Mouse (Mus musculus) kidney, adult 11 months (tissue): ENCODE results near the gene St5.

Experiments
- DNase-seq: peaks from one replicate; pipeline ENCODE4 v3.0.0; 2022

Gene St5

DNA sequence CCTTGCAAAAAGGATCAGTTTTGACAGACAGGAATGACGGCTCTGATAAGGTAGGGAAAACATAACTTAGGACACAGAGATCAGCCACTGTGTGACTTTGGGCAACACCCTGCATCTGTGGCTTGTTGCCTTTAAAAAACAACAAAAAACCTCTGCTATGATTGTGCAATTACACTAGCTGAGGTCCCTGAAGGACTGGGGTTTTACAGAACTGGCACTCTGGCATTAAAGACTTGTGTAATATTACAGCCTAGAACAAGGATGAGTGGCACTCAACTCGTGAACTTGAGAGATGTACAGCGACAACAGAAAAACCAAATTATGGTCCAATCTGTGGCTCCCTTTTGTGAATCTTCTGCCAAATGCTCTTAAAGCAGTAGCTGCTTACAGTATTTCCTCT lies 178.6 kb downstream of the St5 start:
- no peak for DNase-seq

DNA sequence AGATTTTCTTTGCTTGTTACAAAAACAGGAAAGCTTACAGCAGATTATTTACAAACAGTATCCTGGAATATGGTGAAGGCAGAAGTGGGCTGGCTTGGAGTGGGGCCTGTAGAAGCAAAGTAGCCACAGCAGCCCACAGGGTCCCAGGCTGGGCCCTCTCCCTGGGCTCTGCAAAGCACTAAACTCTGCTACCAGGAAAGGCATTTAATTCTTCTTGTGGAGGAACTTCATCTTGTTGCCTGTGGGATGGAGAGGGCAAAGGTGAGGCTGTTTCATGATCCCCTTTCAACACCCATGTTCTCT lies 179.0 kb downstream of the St5 start:
- no peak for DNase-seq

DNA sequence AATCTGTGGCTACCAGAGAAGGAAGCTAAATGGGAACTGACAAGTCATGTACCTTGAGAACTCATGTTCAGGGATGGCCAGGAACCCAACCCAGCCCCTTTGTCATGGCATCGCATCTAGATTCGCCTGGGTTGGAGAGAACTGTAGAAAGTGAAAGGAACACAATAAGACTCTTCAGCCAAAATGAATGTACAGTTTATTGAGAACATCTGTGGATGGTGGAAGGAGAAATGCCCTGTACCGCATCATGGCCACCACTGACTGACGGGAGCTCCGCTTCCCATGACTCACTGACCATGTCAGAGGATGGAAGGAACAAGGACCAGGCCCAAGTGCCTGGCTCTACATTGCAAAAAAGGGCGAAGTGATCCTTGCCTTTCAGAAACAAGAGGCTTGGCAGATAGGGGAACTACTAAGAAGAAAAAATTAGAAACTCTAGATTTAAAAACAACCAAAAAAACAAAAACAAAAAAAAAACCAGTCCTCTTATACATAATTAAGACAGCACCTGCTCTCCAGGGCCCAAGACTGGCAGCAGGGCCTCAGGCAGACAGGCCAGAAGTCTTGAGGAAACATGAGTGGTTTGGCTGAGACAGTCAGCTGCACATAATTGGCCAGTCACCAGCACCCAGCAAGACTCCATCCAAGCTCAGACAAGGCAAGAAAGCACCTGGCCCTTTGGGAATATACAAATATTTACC lies 179.5 kb downstream of the St5 start:
- DNase-seq, result no peak

DNA sequence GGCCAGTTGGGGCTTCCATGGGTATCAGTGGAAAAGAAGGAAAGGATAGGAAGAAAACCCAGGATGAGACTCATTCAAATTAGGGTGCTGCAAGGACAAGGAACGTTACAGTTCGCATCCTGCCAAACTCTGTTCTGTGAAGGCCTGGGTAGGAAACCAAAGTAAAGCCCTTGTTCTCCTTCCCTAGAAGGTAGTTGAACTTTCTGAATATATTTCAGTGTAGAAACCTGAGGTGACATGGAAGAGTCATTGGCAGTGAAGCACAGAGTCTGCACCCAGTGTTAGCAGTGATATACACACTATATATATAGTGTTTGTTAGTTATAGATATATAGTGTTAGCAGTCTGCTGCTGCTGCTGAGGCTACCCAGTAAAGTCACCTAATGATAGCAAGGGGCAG lies 180.1 kb downstream of the St5 start:
- no peak for DNase-seq

DNA sequence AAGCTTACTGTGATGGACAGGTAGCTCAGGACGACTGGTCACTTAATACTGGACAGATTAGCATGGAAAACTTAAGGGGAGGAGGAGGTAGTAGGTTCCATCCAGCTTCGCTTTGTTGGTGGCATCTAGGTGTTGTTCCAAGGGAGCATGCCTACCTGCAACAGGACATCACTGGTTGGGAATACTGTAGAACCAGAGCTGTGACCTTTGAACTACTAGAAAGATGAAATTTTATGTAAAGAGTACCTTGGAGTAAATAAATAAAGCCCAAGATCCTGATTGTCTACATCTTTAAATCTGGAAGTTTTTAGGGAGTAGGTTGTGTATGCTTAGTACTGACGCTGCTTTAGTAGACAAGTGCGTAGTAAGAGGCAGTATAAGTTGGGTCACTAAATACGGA lies 181.3 kb downstream of the St5 start:
- DNase-seq, result no peak

DNA sequence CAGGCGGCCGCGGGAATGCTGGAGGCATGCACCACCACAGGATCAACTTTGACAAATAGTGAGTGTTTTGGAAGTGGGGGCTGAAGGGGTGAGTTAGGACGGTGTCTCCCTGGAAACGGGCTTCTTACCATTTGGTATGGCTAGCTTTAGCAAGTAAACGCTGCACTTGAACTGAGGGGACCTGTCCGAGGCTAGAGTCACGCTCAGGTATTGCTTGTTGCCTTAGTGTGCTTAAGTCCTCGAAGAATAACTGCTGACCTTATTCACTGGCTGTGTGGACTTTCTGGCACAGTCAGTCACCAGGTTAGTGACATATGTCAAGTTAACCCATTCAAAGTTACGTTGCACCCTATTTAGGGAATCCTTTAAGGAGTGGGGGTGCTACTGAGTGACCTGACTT lies 183.5 kb downstream of the St5 start:
- DNase-seq, result no peak

DNA sequence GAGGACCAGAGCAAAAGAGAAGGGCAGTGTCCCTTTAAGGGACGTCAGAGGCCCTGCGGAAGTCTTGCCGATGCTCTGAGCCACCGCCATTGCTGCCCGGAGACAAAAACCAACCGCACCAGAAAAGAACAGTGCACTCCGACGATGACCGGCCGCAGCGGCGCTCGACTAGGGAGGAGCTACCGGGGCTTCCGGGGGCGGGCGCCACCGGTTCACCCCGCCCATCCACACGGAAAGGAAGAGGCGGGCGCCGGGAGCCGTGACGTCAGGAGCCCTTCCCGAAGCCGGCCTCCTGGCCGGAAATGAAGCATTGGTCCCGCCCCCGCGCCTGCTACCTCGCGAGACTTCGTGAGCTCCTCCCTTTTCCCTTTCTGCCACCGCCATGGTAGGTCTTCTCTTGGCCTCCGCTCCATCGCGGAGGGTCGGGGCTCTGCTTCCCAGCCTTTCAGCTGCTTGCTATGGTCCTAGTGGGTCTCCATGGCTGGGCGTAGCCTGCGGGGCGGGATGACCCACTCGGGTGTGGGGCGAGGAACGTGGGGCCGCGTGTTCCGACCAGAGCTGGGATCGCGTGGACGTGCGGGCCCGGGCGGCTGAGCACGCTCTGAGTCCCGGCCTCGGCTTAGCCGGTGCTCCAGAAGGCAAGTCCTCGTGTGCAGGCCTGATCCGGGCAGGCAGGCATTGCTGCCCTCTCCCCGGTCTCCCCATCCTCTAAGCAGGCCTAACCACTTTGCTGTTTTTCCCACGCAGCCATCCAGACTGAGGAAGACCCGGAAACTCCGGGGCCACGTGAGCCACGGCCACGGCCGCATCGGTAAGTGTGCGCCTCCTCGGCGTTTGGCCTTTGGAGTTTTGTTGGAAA lies 184.3 kb downstream of the St5 start, which contains the start of gene Rpl27a:
Gene Rpl27a (plus strand): TSS at position 310 of the 859 bp plus-strand sequence.
- peak; percentile 97 for DNase-seq

DNA sequence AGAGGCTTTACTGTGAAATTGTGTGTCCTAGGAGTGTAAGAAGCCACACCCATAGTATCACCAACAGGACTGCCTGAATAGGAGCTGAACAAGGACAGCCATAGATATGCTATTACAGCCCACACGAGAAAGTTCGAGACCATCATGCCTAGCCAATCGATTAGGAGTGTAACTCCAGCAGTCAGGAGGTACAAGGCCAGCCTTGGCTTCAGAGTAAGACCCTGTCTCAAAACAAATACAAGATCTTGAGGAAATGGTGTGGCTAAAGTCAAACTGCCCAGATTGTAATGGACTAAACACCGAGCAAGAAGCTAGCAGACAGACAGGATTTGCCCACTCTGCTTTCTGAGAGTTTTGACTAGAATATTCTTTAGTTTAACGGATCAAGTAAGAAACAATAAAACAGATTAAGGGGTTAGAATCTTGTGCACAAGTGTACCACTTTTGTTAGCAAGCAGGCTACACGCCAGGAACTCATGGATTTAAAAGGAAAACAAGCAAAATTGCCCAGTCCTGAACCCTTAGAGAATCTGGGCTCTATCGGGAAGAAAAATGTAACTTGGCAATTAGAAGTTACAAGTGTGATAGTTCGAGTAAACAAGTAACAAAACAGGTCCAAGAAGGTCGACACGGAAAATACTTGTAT lies 185.2 kb downstream of the St5 start:
- DNase-seq, result no peak

DNA sequence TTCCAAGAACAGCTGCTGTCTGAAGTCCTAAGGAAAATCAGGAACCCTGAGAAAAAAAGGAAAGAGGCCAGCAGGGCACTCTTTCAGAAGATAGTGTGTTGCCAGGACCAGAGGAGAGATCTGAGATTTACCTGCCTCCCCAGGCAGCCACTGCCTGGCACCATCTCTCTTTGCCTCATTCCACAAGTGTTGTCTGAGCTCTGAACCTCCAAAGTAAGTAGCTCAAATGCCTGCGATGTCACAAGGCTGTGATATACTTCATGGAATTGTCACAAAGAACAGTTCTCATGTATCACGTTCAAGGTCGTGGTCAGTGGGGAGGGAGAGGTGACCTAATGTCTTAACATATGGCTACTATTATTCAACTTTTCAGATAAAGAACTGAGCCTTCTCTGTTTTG lies 186.9 kb downstream of the St5 start:
- DNase-seq, result no peak

DNA sequence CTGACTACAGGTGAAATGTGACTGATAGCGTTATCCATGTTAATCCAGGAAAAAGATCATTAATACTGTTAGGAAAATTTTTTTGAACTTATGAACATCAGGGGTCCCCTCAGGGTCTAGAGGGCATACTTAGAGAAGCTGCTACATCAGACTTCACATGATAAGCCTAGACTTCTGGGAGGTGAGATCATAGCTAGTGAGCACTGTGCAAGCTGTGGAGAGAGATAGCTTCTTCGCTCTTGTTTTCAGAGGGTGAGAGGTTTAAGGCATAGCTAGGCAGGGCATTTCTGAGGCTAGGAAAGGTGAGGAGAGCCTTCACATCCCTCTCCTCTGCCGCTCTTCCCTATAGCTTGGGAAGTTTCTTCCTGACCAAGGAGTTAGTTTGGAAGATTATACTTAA lies 191.6 kb downstream of the St5 start:
- no peak for DNase-seq

DNA sequence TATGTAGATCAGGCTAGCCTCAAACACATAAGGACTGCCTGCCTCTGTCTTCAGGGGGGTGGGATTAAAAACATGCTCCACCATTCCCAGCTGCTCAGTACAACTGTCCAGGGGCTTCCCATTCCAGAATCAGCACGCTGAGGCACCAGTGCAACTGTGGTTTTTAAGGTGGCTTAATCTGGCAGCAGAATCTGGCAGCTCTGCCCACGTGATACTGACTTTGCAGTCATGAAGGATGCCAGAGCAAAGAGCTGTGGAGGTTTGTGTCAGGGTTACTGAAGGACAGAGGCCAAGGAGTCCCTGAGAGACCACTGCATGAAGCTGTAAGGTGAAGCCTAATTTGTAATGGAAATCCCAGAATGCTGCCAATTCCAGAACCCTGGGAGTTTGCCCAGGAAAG lies 192.6 kb downstream of the St5 start:
- peak; percentile 39 for DNase-seq

DNA sequence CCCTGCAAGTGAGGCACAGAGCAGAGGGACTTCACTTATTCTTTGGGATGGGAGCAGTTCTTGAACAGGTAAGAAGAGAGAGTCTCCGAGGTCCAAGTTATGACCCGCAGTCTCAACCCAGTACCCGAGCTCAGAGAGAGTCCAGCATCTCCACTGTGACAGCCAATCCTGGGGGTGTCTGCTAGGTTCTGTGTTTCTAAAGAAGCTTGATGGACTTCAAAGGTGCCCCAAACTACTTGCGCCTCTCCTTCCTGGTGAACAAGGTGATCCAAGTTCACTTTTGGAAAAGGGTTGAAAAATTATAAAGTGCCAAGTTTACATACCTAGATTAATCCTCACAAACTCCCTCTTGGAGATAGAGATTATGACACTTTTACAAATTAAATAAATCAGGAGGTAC lies 195.4 kb downstream of the St5 start, which contains the start of gene Trim66:
Gene Trim66 (minus strand): TSS at position 101 of the 400 bp plus-strand sequence.
- DNase-seq, result no peak

DNA sequence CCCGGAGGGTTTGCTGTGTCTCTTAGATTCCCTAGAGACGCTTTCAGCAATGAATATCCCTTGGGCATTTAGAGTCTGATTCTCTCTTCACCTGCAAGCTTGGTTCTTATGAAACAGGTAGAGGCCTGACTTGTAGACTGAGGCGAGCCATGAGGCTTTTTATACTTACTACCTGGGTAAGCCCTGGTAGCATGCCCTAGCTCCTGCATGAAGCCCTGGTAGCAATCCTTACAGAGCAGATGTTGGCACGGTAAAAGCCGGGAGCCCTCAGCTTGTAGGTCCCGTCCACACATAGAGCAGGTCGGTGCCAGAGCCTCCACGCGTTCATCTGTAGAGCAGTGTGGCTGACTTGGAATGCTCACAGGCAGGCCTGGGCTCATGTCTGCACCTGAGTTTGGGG lies 195.8 kb downstream of the St5 start:
- no peak for DNase-seq

DNA sequence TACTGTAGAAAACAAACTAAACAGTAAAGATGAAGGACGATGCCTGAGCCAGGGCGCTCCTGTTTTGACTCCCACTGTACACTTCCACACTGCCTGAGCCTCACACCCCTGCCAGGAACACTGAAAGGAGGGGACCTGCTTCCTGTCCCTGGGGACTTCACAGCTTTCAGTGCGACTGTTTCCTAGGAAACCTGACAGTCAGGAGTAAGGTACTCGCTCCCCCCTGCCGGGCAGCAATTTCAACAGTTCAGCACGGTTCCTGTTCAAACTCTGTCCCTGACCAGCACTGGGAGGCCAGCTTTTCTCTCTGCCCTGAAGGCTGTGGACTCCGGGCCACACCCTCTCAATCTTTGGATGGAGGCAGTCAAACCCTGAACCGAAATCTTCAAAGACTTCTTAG lies 196.3 kb downstream of the St5 start:
- DNase-seq, result no peak

DNA sequence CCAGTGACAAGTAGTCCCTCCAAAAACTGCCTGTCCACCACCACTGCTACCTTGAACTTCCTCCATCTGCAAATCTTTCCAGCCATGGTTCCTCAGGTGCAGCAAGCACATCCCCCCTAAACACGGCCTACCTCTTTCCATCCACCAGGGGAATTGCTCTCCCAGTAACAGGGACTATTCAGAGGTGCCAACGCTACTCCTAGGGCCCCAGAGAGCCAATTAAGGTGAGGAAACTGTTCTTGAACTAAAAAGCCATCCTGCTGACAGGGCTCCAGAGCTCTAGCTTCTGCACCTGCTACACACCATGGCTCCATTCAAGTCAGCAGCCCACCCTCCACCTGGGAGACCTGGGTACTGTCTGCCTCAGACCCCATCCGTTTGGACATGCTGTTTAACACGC lies 205.9 kb downstream of the St5 start:
- no peak for DNase-seq

DNA sequence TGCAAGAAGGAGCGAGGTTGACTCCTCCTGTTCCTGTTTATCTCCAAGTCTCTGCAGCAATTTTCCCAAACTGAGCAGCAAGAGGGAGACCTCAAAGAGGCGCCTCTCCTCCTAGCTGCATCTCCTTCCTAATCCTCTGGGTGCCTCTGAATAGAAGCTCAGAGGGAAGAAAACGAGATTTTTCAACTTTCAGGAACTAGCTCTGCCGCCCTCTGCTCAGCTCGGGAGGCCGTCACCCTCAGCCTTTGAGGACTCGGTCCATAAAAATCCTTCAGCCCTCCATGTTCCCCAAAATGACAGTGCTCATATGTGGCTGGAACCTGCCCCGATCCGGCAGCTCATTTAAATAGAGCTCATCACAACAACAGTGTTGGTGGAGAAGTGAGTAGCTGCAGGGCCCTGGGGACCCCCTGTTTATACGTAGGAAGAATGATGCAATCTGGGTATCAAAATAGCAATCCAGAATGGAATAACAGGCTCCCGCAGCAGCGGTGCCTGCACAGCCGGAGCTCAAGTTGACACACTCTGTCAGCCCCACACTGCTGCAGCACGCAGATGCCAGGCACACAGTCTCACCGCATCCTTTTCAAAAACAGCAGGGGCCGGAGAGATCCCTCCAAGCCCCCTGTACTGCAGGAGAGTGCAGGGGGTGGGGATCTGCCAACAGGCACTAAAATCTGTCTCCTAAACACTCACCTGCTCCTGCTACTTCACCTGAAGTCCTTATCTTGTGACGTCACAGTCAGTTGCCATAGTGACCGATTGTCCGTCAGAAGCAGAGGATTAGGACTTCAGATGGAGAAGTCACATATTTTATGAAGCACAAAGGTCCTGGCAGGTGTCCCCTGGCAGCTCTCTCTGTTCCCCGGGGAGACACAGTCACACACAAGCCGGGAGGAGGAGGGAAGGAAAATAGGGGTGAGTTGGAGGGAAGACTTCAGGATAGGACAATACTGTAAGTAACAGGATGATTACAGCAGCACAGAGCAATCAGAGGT lies 209.8 kb downstream of the St5 start:
- DNase-seq, result no peak

DNA sequence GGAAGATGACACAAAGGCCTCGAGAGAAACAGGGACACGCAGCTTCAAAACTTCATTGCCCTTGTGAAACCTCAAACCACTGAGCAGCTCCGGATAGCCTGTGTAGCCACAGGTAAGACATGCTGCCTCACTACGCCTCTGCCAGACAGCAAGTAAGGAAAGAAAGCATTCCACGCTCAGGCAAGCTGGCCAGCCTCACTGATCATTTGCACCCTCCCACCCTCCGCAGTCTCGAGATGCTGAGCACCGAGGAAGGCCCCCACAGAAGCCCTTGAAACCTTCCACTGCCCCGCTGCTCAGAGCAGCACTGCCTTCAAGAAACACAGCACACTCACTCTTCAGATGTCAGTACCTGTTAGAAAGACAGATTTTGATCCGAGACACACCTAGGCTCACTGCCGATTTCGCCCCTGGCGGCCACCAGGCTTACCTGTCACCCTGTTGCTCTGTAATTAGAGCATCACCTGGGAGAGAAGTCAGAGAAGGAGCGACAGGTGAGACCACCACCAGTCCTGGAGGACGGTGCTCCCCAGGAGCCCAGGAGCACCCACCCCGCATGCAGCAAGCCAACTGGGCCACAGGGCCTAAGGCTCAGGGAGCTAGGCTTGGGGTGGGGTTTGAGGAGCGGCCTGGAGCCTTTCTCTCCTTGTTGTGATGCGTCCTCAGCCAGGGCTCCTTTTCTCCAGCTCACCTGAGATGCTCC lies 210.6 kb downstream of the St5 start:
- no peak for DNase-seq

DNA sequence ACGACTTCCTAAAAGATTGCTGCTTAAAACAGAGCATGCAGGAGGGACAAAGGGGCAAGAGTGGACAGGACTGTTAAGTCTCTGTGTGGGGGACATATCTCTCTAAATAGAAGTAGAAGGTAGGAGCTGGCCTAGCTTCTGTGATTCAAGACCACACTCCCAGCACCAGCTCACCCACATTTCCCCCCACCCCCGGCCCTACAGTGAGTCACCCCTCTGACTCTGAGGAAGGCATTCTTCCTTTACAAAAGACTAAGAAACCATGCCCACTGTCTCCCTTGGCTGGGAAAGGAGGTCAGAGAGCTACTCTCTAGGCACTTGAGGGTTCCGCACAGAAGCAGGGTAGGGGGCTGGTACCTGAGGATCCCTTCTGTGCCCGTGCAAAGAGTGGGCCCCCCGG lies 219.2 kb downstream of the St5 start:
- no peak for DNase-seq

DNA sequence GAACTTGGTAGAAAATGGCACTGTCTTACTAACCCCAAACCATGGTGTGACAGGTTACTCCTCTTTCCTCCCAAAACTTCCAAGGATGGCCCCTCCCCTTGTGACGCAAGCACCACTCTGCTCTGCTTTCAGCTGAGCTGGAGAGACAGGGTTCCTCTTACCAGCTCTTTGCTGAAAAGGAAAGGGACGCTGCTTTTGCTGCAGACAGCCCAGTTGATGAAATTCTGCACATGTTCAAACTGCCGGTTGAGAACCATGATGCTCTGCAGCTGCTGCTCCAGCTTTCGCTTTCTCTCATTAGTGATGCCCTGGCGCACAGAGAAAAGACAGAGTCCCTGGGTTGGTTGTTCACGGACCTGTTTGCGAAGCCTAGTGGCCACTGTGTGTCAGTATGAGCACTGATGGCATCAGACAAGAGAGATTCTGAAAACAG lies 222.6 kb downstream of the St5 start:
- no peak for DNase-seq

DNA sequence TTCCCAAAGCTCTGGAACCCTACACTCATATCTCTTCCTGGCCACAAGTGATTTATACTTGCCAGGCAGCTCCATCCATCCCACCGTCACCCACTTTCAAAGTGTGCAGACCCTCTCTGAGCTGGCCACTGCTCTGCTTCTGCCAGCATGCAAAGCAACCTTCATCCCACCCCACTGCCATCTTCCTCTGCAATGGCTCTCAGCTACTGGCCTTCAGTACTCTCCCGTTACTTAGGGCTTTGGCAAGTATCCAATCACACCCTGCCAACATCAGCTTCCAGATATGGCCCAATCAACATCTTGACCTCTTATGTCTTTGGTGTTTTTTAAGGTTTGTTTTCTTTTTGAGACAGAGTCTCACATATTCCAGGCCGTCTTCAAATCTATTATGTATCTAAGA lies 225.5 kb downstream of the St5 start:
- DNase-seq, result no peak
